Mouse (Mus musculus) ovary, adult 2 months (tissue): ENCODE measurements around the gene Odam. TPM values are rescaled to one million over a fixed set of nuclear protein-coding genes. Genes with fewer than 3 reads are reported as not detected.

ENCODE experiments used
- polyA plus RNA-seq: library from polyadenylated mRNA; depleted of rRNA; stranded (reverse); fragments of >200 nt; gene quantifications from 2 replicates; pipeline ENCODE4 v1.2.3, GENCODE M21; 2012; rRNA removed

The Odam gene
- not detected in 2 replicates for polyA plus RNA-seq

GRCm38 (mm10) chr5:87884729-87885128 is at the start of gene Odam:
Odam (plus strand) TSS chr5:87885029.

GRCm38 (mm10) chr5:87925372-87925771 is 40.5 kb downstream of the Odam start, which contains the start of gene Csn3:
Csn3 (plus strand) TSS chr5:87925579.

Other genes starting within 250 kb of the Odam start
- not detected in 2 replicates for gene Csn1s1, start 218.8 kb upstream of the Odam start, polyA plus RNA-seq
- not detected in 2 replicates for gene Csn2, start 185.4 kb upstream of the Odam start, polyA plus RNA-seq
- not detected in 2 replicates for gene Csn1s2a, start 110.5 kb upstream of the Odam start, polyA plus RNA-seq
- not detected in 2 replicates for gene Csn1s2b, start 76.9 kb upstream of the Odam start, polyA plus RNA-seq
- not detected in 2 replicates for gene Prr27, start 59.3 kb upstream of the Odam start, polyA plus RNA-seq
- gene Csn3, start 40.5 kb downstream of the Odam start, polyA plus RNA-seq: not detected in 2 replicates
- not detected in 2 replicates for gene 2310003L06Rik, start 84.4 kb downstream of the Odam start, polyA plus RNA-seq
- gene Gm28434, start 84.5 kb downstream of the Odam start, polyA plus RNA-seq: not detected in 2 replicates
- gene Cabs1, start 94.4 kb downstream of the Odam start, polyA plus RNA-seq: not detected in 2 replicates
- gene Smr3a, start 117.5 kb downstream of the Odam start, polyA plus RNA-seq: not detected in 2 replicates
- not detected in 2 replicates for gene Smr2, start 201.5 kb downstream of the Odam start, polyA plus RNA-seq
- not detected in 2 replicates for gene Gm11116, start 226.5 kb downstream of the Odam start, polyA plus RNA-seq